Mouse (Mus musculus) liver, adult (tissue): ENCODE results near the gene Slc35d1.

Experiments used
- GATA4 ChIP-seq: IDR thresholded peaks from 2 replicates; pipeline ENCODE4 v1.6.1; 2014; ENCODE audit warnings: mild to moderate bottlenecking, low read length; ENCODE audit not compliant: insufficient replicate concordance

Slc35d1 gene

DNA sequence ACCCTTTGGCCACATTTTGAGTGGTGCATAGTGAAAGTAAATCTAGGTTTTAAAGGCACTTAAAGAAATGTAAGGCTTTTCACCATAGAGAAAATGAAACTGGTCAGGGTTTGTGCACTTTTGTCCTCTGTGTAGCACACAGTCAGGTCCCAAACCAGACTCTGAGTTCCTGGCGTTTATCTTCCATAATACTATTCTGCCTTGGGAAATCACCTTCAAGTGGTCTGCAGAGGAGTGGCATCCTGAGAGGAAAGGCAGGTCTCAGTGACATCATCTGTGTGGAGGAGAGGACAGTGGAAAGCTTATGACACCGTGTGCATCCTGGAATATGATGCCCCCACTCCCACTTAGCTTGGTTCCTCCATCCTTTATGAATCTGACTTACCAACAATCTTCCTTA, 91.9 kb downstream of the Slc35d1 start:
- TF ChIP-seq GATA4, result no peak

DNA sequence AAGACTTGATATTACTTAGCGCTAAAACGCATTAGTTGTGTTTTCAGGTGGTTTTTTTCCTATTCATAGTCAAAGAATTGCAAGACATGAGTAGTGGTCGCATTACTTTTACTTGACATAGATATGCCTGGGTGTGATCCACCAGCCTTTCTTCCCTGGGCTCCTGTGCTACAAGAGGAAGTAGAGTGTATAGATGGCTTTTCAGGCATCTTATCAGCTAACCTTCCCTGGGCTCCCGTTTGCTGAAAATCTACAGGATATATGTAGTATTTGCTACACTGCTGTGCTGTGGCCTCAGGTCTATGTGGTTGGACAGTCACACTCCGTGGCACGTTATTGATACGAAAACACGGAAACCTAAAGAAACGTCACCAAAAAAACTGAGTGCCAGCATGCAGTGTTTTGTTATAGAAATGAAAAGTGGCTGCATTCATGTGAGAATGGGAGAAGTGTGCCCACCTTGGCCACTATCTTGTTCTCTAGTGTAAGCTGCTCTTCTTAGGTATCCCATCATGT, 94.0 kb downstream of the Slc35d1 start:
- no peak for TF ChIP-seq GATA4
